Mouse (Mus musculus) c-Kit-positive CD71-positive TER-119-negative erythroid progenitor cells, embryonic 14.5 days (primary cell): ENCODE measurements around the gene 4933400A11Rik.

ENCODE experiments used
- DNase-seq: peaks from one replicate; pipeline ENCODE4 v3.0.0-alpha.2; 2013; ENCODE audit warnings: low read depth

4933400A11Rik gene

GRCm38 (mm10) chrX:169779535-169779934 is at the start of gene 4933400A11Rik:
4933400A11Rik (minus strand) TSS chrX:169779635.
- DNase-seq: no peak

- DNase-seq: no peak
Measured at GRCm38 (mm10) chrX:169828136-169828535, 48.7 kb upstream of the 4933400A11Rik start.

- DNase-seq: no peak
Measured at GRCm38 (mm10) chrX:169827720-169828119, 48.3 kb upstream of the 4933400A11Rik start.

- DNase-seq: no peak
Measured at GRCm38 (mm10) chrX:169826947-169827346, 47.5 kb upstream of the 4933400A11Rik start.

- DNase-seq: no peak
Measured at GRCm38 (mm10) chrX:169813673-169814072, 34.2 kb upstream of the 4933400A11Rik start.

- no peak for DNase-seq
Measured at GRCm38 (mm10) chrX:169811783-169812182, 32.3 kb upstream of the 4933400A11Rik start.

- no peak for DNase-seq
Measured at GRCm38 (mm10) chrX:169811318-169811717, 31.9 kb upstream of the 4933400A11Rik start.

GRCm38 (mm10) chrX:169807744-169808143 is 28.3 kb upstream of the 4933400A11Rik start:
- no peak for DNase-seq

GRCm38 (mm10) chrX:169805791-169806190 is 26.4 kb upstream of the 4933400A11Rik start:
- no peak for DNase-seq

GRCm38 (mm10) chrX:169800238-169800637 is 20.8 kb upstream of the 4933400A11Rik start:
- no peak for DNase-seq

- DNase-seq: no peak
Measured at GRCm38 (mm10) chrX:169798987-169799680, 19.7 kb upstream of the 4933400A11Rik start.

- DNase-seq: no peak
Measured at GRCm38 (mm10) chrX:169797148-169797547, 17.7 kb upstream of the 4933400A11Rik start.

- DNase-seq: no peak
Measured at GRCm38 (mm10) chrX:169794831-169795311, 15.4 kb upstream of the 4933400A11Rik start.

GRCm38 (mm10) chrX:169794421-169794820 is 15.0 kb upstream of the 4933400A11Rik start:
- no peak for DNase-seq

- no peak for DNase-seq
Measured at GRCm38 (mm10) chrX:169792879-169793278, 13.4 kb upstream of the 4933400A11Rik start.

GRCm38 (mm10) chrX:169789702-169790101 is 10.3 kb upstream of the 4933400A11Rik start:
- DNase-seq: no peak

GRCm38 (mm10) chrX:169758001-169758400 is 21.4 kb downstream of the 4933400A11Rik start:
- no peak for DNase-seq

GRCm38 (mm10) chrX:169735387-169735969 is 44.0 kb downstream of the 4933400A11Rik start:
- DNase-seq: no peak
